Mouse (Mus musculus) hindbrain, embryonic 12.5 days (tissue): ENCODE data around the gene Uspl1. TPM values are rescaled to one million over a fixed set of nuclear protein-coding genes. Genes with fewer than 3 reads are reported as not detected.

Experiments used
- ATAC-seq: fragments of 200-750 bp; cut with Nextera tagmentation; 2 replicates; pipeline ENCODE4 v1.8.0; 2017; ENCODE audit warnings: moderate TSS enrichment; ENCODE audit not compliant: low FRiP score
- H3K27ac ChIP-seq: fragments of 300-500 bp; sonication (generic); 2 replicates; pipeline ENCODE4 v1.5.1; 2016; ENCODE audit warnings: mild to moderate bottlenecking
- H3K27me3 ChIP-seq: fragments of 300-500 bp; sonication (generic); 2 replicates; pipeline ENCODE4 v1.6.1; 2016; ENCODE audit warnings: mild to moderate bottlenecking
- H3K36me3 ChIP-seq: fragments of 300-500 bp; sonication (generic); 2 replicates; pipeline ENCODE4 v1.6.1; 2016; ENCODE audit warnings: mild to moderate bottlenecking
- H3K4me1 ChIP-seq: fragments of 300-500 bp; sonication (generic); 2 replicates; pipeline ENCODE4 v1.6.1; 2016
- H3K4me2 ChIP-seq: fragments of 300-500 bp; sonication (generic); replicated peaks from 2 replicates; pipeline ENCODE4 v1.6.1; 2016; ENCODE audit warnings: mild to moderate bottlenecking
- H3K4me3 ChIP-seq: fragments of 300-500 bp; sonication (generic); 2 replicates; pipeline ENCODE4 v1.5.1; 2016; ENCODE audit warnings: mild to moderate bottlenecking
- H3K9ac ChIP-seq: fragments of 300-500 bp; sonication (generic); 2 replicates; pipeline ENCODE4 v1.6.1; 2016; ENCODE audit warnings: mild to moderate bottlenecking, moderate library complexity
- H3K9me3 ChIP-seq: fragments of 300-500 bp; sonication (generic); replicated peaks from 2 replicates; pipeline ENCODE4 v1.6.1; 2016; ENCODE audit warnings: mild to moderate bottlenecking
- WGBS: fragments of 180-500 bp; shearing (Covaris S2); methylation state at CpG from one replicate; pipeline ENCODE4 v1.1.7; 2016; 5-methylcytosine and 5-hydroxymethylcytosine counted together
- polyA plus RNA-seq: library from polyadenylated mRNA; unstranded; fragments of >200 nt; fragmentation: Nextera tagmentation; extraction: Ambion mirVana; gene quantifications from 2 replicates; pipeline ENCODE4 v1.2.1, GENCODE M21; 2016

Gene Uspl1
- polyA plus RNA-seq, 1 experiment from 2014 or later: 63.0 TPM

DNA sequence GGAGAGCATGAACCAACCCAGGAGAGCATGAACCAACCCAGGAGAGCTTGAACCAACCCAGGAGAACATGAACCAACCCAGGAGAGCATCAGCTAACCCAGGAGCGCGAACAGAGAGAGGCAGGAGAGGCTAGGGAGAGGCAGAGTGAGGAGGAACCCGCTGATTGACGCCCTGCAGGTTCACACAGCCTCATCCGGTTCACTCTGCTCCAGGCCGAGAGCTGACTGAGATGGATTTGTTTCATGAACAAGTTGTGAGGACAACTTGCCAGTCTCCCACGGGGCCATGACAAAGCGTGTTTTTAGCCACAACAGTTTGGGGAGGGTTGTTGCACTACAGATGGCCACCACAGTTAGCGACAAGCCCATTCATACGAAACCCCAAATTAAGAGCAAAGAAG is 11.9 kb upstream of the Uspl1 start:
- Histone ChIP-seq H3K9ac (no peak overlapping the region), H3K9me3 (no peaks in the 10 kb centered on the region), H3K36me3 (no peaks in the 10 kb centered on the region), H3K4me3 (no peak overlapping the region), H3K27me3 (no peaks in the 10 kb centered on the region), H3K4me1 (peaks cover 3% of the 10 kb centered on the region; the same call in 1 of the 2 replicates), H3K4me2 (no peak overlapping the region), H3K27ac (no peak overlapping the region)
- WGBS: 63% methylated on average over 10 of the region's 10 CpGs
- no peak for ATAC-seq

DNA sequence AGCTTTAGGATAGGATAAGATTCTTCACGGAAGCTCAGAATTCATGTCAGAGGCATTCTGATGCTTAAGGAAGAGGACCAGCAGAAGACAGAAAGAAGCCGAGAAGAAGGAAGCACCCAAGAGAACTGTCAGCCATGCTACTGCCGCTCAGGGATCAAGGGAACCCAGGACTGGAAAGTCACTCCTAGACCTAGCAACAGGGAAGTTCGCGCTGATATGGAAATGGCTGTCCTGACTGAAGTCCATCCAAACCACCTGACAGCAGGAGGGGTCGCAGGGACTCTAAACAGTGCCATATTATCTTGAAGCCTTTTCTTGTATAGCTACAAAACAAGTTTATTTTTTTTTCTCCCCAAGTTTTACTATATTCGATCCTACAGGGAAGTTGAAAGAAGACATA is 9.6 kb upstream of the Uspl1 start:
- Histone ChIP-seq H3K36me3 (no peaks in the 10 kb centered on the region), H3K27ac (no peak overlapping the region), H3K4me3 (no peak overlapping the region), H3K4me2 (no peak overlapping the region), H3K4me1 (peaks cover 3% of the 10 kb centered on the region; the same call in 1 of the 2 replicates), H3K9me3 (no peaks in the 10 kb centered on the region), H3K9ac (no peak overlapping the region), H3K27me3 (no peaks in the 10 kb centered on the region)
- 87% methylated on average over 7 of the region's 7 CpGs for WGBS
- no peak for ATAC-seq

DNA sequence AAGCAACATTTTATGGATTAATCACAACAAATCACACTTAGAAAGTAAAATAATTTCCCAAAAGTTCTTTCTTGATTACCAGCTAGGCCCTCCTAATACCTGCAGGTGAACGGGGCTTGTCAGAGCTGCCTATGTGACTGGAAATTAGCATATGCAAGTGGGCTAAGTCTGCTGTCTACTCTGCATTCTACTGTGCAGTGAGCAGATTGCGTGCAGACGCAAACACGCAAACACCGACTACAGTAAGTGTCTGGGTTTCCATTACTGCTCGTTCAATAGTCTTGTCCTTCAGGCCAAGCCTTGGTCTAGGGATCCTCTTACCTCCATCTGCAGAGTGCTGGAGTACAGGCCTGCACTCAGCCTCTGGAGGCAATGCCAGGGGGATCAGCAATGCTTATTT is 8.4 kb upstream of the Uspl1 start:
- 86% methylated on average over 6 of the region's 6 CpGs for WGBS
- Histone ChIP-seq H3K9me3 (no peaks in the 10 kb centered on the region), H3K4me2 (no peak overlapping the region), H3K27ac (no peak overlapping the region), H3K4me1 (peaks cover 3% of the 10 kb centered on the region; the same call in 1 of the 2 replicates), H3K27me3 (no peaks in the 10 kb centered on the region), H3K4me3 (no peak overlapping the region), H3K9ac (no peak overlapping the region), H3K36me3 (no peaks in the 10 kb centered on the region)
- no peak for ATAC-seq

DNA sequence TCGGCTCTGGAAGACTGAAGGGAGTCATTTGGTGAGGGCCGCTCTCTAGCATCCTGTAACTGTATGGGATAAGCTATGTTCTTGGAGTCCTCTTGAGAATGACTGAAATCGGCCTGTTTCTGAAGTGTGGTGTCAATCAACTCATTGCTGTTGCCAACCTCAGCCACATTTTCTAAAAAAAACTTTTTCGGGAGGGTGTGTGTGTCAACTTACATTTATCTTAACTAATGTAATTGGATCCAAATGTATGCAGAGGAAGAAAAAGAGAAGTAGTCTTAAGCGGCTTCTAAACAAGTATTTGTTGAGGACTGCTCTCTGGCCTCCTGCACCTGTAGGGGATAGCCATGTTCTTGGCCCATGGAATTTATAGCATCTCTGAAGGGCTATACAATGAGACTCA is 6.1 kb upstream of the Uspl1 start:
- no peak for ATAC-seq
- H3K9me3 ChIP-seq: no peaks in the 10 kb centered on the region
- no peak overlapping the region for H3K4me2 ChIP-seq
- no peak overlapping the region for H3K9ac ChIP-seq
- no peaks in the 10 kb centered on the region for H3K36me3 ChIP-seq
- H3K4me3 ChIP-seq: no peak overlapping the region
- no peaks in the 10 kb centered on the region for H3K27me3 ChIP-seq
- 83% methylated on average over 5 of the region's 5 CpGs for WGBS
- peaks cover 5% of the 10 kb centered on the region for H3K4me1 ChIP-seq
- H3K27ac ChIP-seq: no peak overlapping the region

DNA sequence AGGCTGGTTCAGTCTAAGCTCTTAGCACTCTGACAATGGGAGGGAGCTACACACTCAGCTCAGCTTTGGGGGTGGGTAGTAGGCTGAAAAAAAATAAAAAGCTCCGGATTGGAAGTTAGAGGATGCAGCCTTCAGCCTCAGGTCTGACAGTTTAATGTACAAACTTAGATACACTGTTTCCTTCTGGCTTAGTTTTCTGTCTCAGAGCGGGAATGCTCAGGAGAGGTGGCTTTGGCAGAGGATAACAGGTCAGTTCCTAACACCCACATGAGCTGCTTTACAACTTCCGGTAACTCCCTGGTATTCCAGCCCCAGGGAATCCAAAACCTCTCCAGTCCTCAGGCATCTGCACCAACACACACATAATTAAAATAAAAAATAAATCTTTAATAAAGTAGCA is 4.3 kb upstream of the Uspl1 start:
- WGBS: 94% methylated on average over 3 of the region's 3 CpGs
- no peak overlapping the region for H3K4me3 ChIP-seq
- H3K36me3 ChIP-seq: no peaks in the 10 kb centered on the region
- H3K9me3 ChIP-seq: no peaks in the 10 kb centered on the region
- peaks cover 5% of the 10 kb centered on the region for H3K4me1 ChIP-seq
- H3K9ac ChIP-seq: no peak overlapping the region
- no peak for ATAC-seq
- H3K27ac ChIP-seq: no peak overlapping the region
- no peak overlapping the region for H3K4me2 ChIP-seq
- no peaks in the 10 kb centered on the region for H3K27me3 ChIP-seq

DNA sequence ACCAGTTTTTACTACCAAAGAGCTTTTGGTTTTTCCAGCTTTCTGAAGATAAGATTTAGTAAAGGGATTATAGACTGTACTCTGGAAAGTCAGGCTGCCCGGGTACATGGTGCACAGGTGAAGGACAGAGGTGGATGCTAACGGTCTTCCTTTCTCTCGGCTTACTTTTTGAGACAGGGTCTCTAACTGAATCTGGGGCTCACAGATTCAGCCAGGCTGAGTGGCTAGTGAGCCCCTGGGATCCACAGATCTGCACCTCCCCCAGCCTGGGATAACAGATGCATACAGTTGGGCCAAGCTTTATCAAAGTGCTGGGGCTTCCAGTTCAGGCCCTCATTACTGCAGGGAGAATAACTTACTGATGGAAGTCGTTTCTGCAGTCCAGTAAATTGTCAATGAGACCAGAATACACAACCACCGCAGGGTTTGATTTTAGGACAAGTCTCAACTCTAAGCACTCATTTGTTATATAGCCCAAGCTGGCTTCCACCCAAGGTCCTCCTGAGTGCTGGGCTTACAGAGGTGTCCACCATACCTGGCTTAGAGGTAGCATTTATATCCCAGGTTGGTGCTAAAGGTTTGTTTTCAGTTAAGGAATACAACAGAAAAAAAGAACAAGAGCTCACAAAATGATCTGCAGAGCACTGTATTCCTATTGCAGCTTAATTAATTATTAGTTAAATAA is 1.8 kb upstream of the Uspl1 start:
- H3K4me2 ChIP-seq: no peak overlapping the region
- H3K27me3 ChIP-seq: no peaks in the 10 kb centered on the region
- 87% methylated on average over 5 of the region's 5 CpGs for WGBS
- H3K36me3 ChIP-seq: no peaks in the 10 kb centered on the region
- no peak overlapping the region for H3K9ac ChIP-seq
- H3K27ac ChIP-seq: no peak overlapping the region
- H3K9me3 ChIP-seq: no peaks in the 10 kb centered on the region
- H3K4me3 ChIP-seq: no peak overlapping the region
- ATAC-seq: no peak
- H3K4me1 ChIP-seq: peaks cover 21% of the 10 kb centered on the region

DNA sequence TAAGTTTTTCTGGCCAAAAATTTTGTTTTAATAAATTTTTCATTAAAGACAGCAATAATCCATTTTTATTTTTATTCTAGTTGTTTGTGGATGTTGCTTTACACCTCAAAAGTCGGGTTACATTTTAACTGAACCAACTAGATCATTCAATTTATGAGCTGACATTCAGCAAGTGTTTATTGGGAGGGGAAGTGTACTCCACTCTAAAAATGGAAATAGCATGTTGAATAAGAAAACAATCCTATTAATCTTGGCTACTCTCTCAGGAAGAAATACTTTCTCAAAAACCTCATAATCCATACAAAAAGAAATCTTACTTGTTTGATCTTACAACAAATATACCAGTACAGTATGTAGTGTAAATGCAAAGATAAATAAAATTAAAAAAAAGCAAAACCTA is 1.0 kb upstream of the Uspl1 start:
- Histone ChIP-seq H3K9ac (peak overlapping the region; percentile 68; the same call in 1 of the 2 replicates), H3K27ac (no peak overlapping the region), H3K4me2 (peak overlapping the region; percentile 58), H3K4me3 (peak overlapping the region; percentile 66), H3K27me3 (no peaks in the 10 kb centered on the region), H3K36me3 (no peaks in the 10 kb centered on the region), H3K9me3 (no peaks in the 10 kb centered on the region), H3K4me1 (peaks cover 21% of the 10 kb centered on the region)
- 52% methylated on average over 1 of the region's 1 CpGs for WGBS
- ATAC-seq: no peak

DNA sequence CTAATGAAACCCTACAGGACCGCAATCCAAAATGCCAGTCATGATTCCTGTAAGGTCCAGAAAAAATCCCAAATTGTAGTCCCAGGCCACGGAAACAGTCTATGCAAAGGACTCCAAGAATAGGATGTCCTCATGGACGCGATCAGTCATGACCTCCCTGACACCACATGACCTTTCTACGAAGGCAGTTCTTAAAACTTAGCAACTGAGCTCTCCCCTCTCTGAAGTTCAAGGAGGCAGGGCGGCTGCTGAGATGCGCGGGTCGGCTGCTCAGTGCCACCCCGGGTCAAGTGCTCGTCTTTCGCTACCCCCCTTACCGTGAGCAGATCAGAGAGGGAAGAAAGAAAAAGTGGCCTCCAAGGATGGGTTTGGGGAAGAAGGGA is 438 bp upstream of the Uspl1 start:
- Histone ChIP-seq H3K4me2 (peak overlapping the region; percentile 58), H3K4me1 (peaks cover 21% of the 10 kb centered on the region), H3K27ac (peak overlapping the region; percentile 90), H3K36me3 (no peaks in the 10 kb centered on the region), H3K9ac (peak overlapping the region; percentile 68), H3K9me3 (no peaks in the 10 kb centered on the region), H3K27me3 (no peaks in the 10 kb centered on the region), H3K4me3 (peak overlapping the region; percentile 66)
- WGBS: 0% methylated on average over 13 of the region's 13 CpGs
- ATAC-seq: no peak

DNA sequence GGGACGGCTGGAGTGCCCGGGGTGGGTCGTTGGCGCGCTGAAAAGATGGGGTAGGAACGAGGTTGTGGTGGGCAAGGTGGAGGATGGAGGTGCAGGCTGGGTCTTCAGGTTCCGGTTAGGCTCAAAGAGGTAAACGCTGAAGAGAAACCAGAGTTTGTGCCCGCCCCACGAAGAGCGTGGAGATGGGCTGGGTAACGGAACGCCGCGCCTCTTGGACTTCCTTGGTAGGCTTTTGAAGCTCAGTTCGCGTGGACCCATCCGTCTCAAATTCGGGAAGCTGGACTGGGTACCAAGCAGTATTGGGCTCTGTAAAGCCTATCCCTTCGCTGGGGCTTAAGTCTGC is 665 bp downstream of the Uspl1 start:
- Histone ChIP-seq H3K36me3 (peaks cover 10% of the 10 kb centered on the region), H3K4me2 (peak overlapping the region; percentile 73), H3K27me3 (no peaks in the 10 kb centered on the region), H3K27ac (peak overlapping the region; percentile 89), H3K9me3 (no peaks in the 10 kb centered on the region), H3K4me1 (peaks cover 21% of the 10 kb centered on the region), H3K4me3 (peak overlapping the region; percentile 66), H3K9ac (peak overlapping the region; percentile 80)
- under 1% methylated on average over 20 of the region's 20 CpGs for WGBS
- ATAC-seq: no peak

DNA sequence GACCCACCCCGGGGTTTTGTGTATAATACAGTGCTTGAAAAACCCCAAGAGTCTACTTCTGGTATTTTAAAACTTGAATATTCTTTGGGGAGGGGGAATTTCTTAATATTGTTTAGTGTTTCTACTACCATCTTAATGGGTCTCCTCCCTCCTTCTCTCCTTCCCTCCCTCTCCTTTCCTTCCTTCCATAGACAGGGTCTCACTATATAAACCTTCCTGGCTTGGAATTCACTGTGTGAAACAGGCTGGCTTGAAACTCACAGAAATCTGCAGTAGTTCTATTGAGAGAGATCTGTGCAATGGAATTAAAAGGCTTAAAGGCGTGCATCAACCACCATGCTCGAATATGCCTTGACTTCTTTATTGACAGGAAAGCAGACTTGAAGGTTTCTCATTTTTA is 1.7 kb downstream of the Uspl1 start:
- Histone ChIP-seq H3K9ac (no peak overlapping the region), H3K27ac (no peak overlapping the region), H3K4me2 (peak overlapping the region; percentile 73), H3K9me3 (no peaks in the 10 kb centered on the region), H3K27me3 (no peaks in the 10 kb centered on the region), H3K36me3 (peaks cover 20% of the 10 kb centered on the region), H3K4me3 (peak overlapping the region; percentile 66), H3K4me1 (peaks cover 21% of the 10 kb centered on the region)
- no peak for ATAC-seq
- 82% methylated on average over 3 of the region's 3 CpGs for WGBS

DNA sequence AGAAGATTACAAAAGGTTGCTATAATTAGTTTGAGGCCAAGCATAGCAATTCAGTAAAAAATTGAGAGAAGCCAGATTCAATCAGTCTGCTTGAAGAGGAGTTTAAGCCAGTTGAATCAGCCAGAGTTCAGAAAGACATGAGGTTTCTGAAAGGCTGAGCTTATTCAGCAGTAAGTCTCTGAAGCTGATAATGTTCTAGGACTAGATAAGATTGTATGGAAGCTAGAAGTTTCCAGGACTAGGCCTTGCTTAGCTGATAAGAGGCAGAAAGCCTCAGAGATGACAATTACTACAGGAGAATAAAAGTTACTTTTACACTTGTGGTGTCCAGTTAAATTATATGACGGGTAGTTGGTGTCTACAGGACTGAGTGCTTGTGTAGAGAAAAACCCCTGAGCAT is 6.0 kb downstream of the Uspl1 start:
- peaks cover 50% of the 10 kb centered on the region for H3K36me3 ChIP-seq

DNA sequence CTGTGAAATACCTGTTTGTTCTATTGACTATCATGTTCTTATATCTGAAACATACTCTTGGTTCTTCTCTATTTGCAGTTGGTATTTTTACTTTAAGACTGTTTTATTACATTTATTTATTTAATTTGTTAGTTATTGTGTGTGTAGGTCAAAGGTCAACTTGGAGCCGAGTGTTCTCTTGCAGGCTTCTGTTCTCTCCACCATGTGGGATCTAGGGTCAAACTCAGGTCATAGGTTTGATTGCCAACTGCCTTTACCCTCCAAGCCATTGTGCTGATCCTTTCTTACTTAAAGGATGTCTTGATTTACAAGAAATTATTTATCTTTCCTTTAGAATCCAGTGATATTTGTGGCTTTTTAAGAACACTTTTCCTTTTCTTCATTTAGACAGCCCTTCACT is 12.5 kb downstream of the Uspl1 start:
- Histone ChIP-seq H3K27ac (no peak overlapping the region), H3K4me1 (peaks cover 10% of the 10 kb centered on the region), H3K9me3 (no peaks in the 10 kb centered on the region), H3K9ac (no peak overlapping the region), H3K27me3 (no peaks in the 10 kb centered on the region), H3K36me3 (peaks cover 59% of the 10 kb centered on the region), H3K4me3 (no peak overlapping the region), H3K4me2 (no peak overlapping the region)
- 3% methylated on average over 1 of the region's 1 CpGs for WGBS
- ATAC-seq: no peak

More for the DNA sequence above, 6.0 kb downstream of the Uspl1 start:
- no peak for ATAC-seq
- no peak overlapping the region for H3K4me2 ChIP-seq
- H3K4me3 ChIP-seq: no peak overlapping the region
- no peaks in the 10 kb centered on the region for H3K9me3 ChIP-seq
- 92% methylated on average over 1 of the region's 1 CpGs for WGBS
- H3K27me3 ChIP-seq: no peaks in the 10 kb centered on the region
- no peak overlapping the region for H3K27ac ChIP-seq
- H3K9ac ChIP-seq: no peak overlapping the region
- peaks cover 16% of the 10 kb centered on the region for H3K4me1 ChIP-seq

DNA sequence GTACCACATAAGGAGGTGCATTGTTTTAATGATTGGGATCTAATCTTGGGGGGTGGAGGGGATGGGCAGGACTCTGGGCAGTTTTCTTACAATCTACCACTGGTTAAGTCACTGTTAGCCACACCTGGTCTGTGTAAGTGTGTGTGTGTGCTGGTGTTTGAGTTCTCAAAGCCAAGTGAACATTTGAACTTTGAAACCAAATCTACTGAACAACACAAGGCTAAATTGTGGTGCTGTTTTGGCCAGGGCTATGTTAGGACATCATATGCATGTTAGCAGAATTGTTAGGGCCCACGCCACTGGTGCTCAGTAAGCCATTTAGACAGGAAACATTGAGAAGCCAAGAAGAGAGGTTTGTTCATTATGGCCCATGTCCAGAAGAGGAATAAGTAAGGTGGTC is 14.6 kb downstream of the Uspl1 start:
- 96% methylated on average over 1 of the region's 1 CpGs for WGBS
- H3K27ac ChIP-seq: no peak overlapping the region

More for the DNA sequence above, 14.6 kb downstream of the Uspl1 start:
- H3K9me3 ChIP-seq: no peaks in the 10 kb centered on the region
- H3K4me2 ChIP-seq: no peak overlapping the region
- H3K4me3 ChIP-seq: no peak overlapping the region
- H3K9ac ChIP-seq: no peak overlapping the region
- ATAC-seq: no peak
- H3K36me3 ChIP-seq: peaks cover 67% of the 10 kb centered on the region
- H3K27me3 ChIP-seq: no peaks in the 10 kb centered on the region
- peaks cover 10% of the 10 kb centered on the region for H3K4me1 ChIP-seq
